Mouse (Mus musculus) neural tube, embryonic 15.5 days (tissue): Measurements from ENCODE around the gene Oxgr1. TPM values are rescaled to one million over a fixed set of nuclear protein-coding genes. Genes with fewer than 3 reads are reported as not detected.
"Not testable (repeated sequence)": the region's sequence is repeated elsewhere in the genome, so short reads cannot be mapped to it uniquely, and the experiment has no call there.

Source experiments
- ATAC-seq: fragments of 200-750 bp; cut with Nextera tagmentation; 2 replicates; pipeline ENCODE4 v1.8.0; 2017; ENCODE audit warnings: mild to moderate bottlenecking, moderate TSS enrichment, moderate library complexity; ENCODE audit not compliant: low FRiP score
- H3K27ac ChIP-seq: fragments of 300-500 bp; sonication (generic); replicated peaks from 2 replicates; pipeline ENCODE4 v1.5.1; 2015; ENCODE audit warnings: mild to moderate bottlenecking, inconsistent platforms
- H3K27me3 ChIP-seq: fragments of 300-500 bp; sonication (generic); replicated peaks from 2 replicates; pipeline ENCODE4 v1.6.1; 2015; ENCODE audit warnings: inconsistent platforms
- H3K36me3 ChIP-seq: fragments of 300-500 bp; sonication (generic); 2 replicates; pipeline ENCODE4 v1.6.1; 2015; ENCODE audit warnings: inconsistent platforms
- H3K4me1 ChIP-seq: fragments of 300-500 bp; sonication (generic); 2 replicates; pipeline ENCODE4 v1.6.1; 2015; ENCODE audit warnings: inconsistent platforms
- H3K4me2 ChIP-seq: fragments of 300-500 bp; sonication (generic); 2 replicates; pipeline ENCODE4 v1.6.1; 2015; ENCODE audit warnings: inconsistent platforms, mild to moderate bottlenecking, moderate library complexity
- H3K4me3 ChIP-seq: fragments of 300-500 bp; sonication (generic); replicated peaks from 2 replicates; pipeline ENCODE4 v1.5.1; 2015; ENCODE audit warnings: mild to moderate bottlenecking, inconsistent platforms
- H3K9ac ChIP-seq: fragments of 300-500 bp; sonication (generic); replicated peaks from 2 replicates; pipeline ENCODE4 v1.6.1; 2015; ENCODE audit warnings: mild to moderate bottlenecking, inconsistent platforms
- H3K9me3 ChIP-seq: fragments of 300-500 bp; sonication (generic); replicated peaks from 2 replicates; pipeline ENCODE4 v1.6.1; 2016; ENCODE audit warnings: inconsistent platforms
- WGBS: fragments of 180-500 bp; shearing (Covaris S2); methylation state at CpG from one replicate; pipeline ENCODE4 v1.1.7; 2015; ENCODE audit warnings: mixed read lengths; 5-methylcytosine and 5-hydroxymethylcytosine counted together
- polyA plus RNA-seq: library from polyadenylated mRNA; unstranded; fragments of >200 nt; fragmentation: Nextera tagmentation; extraction: Ambion mirVana; gene quantifications from 2 replicates; pipeline ENCODE4 v1.2.1, GENCODE M21; 2015

Gene Oxgr1
- polyA plus RNA-seq, 1 experiment from 2014 or later, result not detected

DNA sequence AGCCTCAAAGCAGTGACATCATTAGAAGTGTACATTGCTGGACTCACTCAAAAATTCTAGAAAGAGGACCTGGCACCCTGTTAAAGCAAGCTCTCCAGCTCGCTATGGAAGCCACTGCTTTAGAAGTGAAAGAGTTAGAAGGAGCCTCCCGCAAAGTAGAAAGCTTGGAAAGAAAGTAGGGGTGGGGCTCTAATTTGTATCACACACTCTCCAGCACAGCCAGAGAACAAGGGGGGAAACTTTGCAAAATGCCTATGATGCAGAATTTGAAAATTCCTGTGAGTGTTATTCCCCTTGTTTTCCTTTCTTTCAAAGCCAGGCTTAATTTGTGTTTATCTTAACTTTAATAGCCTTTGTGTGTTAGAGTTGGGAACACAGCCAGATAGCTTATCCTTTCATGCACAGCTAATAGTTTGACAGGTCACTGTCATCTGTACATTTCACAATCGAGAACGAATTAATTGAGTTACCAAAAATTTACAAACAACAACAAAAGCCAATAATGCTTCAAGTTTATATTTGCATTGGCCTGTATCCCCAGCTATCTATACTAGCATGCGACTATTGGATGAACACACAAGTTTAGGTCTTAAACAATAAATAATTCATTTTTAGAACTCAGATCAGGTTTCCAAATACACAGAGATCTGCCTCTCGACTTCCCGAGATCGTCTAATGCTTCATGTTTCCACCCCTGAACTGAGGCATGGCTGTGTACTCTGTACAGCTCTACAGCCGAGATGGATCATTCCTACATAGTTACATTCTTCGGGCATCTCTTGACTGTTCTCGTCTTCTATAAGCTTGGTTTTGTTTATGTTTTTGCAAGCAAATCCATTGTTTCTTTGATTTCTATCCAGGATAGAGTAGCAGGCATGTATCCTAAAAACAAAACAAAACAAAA lies 32.0 kb downstream of the Oxgr1 start:
- H3K36me3 ChIP-seq, result no peaks in the 10 kb centered on the region
- no peaks in the 10 kb centered on the region for H3K4me1 ChIP-seq
- 87% methylated on average over 11 of the region's 11 CpGs for WGBS
- H3K9me3 ChIP-seq, result no peaks in the 10 kb centered on the region
- H3K4me2 ChIP-seq, result no peak overlapping the region
- ATAC-seq, result no peak
- no peak overlapping the region for H3K9ac ChIP-seq
- H3K27me3 ChIP-seq, result no peaks in the 10 kb centered on the region
- no peak overlapping the region for H3K4me3 ChIP-seq
- H3K27ac ChIP-seq, result no peak overlapping the region

DNA sequence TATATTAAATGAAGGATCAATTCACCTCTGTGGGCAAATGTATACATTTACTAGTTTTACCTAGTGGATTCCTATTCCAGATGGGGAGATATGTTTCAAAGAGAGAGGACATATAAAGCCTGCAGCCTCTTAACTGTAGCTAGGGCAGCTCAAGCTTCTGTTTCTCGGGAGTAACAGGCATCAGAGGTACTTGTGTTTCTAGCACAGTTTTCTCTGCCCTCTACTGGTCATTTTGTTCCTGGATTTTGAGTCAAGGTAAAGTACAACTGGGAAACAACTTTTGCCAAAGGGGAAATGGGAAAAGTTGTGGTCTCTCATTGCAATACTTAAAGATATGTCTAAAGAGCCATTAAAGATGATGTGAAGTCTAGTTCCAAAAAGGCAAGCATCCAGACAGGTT lies 37.1 kb downstream of the Oxgr1 start:
- no peak for ATAC-seq
- Histone ChIP-seq H3K4me3 (no peak overlapping the region), H3K9me3 (no peaks in the 10 kb centered on the region), H3K4me2 (no peak overlapping the region), H3K27me3 (no peaks in the 10 kb centered on the region), H3K9ac (no peak overlapping the region), H3K27ac (no peak overlapping the region), H3K4me1 (no peaks in the 10 kb centered on the region), H3K36me3 (no peaks in the 10 kb centered on the region)
- 33% methylated on average over 1 of the region's 1 CpGs for WGBS

DNA sequence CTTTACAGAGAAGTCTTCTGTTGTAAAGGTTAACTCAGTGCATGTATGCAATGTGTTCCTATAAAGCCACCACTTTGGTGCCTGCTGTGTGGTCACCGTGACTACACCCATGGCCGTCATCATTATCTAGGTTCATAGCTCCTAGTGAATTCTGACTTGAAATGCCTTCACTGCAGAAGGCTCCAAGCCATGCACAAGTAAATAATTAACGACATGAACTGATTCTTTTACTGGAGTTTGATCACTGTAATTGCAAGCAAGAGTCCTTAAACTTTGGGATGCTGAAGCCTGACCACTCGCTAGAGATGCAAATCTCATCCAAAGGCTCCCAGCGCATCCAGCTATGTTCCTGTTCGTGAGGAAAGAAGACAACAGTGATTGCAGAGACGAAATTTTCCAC lies 38.6 kb downstream of the Oxgr1 start:
- no peak overlapping the region for H3K9ac ChIP-seq
- no peaks in the 10 kb centered on the region for H3K9me3 ChIP-seq
- H3K27me3 ChIP-seq, result no peaks in the 10 kb centered on the region
- 91% methylated on average over 7 of the region's 7 CpGs for whole genome bisulfite sequencing
- no peak for ATAC-seq
- H3K27ac ChIP-seq, result no peak overlapping the region
- H3K4me3 ChIP-seq, result no peak overlapping the region
- no peak overlapping the region for H3K4me2 ChIP-seq
- H3K36me3 ChIP-seq, result no peaks in the 10 kb centered on the region
- no peaks in the 10 kb centered on the region for H3K4me1 ChIP-seq

DNA sequence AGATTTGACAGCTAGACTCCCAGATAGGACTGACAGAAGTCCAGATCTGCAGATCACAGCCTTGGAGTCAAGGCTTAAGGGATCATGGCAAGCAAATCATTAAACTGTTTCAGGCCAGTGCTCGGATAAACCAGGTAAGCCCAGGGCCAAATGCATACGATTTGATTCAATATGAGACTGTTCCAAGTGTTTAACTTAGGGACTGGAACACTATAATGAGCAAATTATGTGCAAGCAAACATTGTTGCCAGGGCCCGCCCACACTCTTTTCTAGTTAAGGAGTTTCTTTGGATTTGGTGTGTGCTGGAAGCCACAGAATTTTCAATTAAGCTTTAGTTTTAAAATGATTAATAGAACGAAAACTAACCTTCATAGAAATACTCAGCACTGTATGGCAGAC lies 39.6 kb downstream of the Oxgr1 start:
- no peaks in the 10 kb centered on the region for H3K27me3 ChIP-seq
- WGBS, result 90% methylated on average over 4 of the region's 4 CpGs
- no peak overlapping the region for H3K9ac ChIP-seq
- H3K4me3 ChIP-seq, result no peak overlapping the region
- no peaks in the 10 kb centered on the region for H3K9me3 ChIP-seq
- H3K36me3 ChIP-seq, result no peaks in the 10 kb centered on the region
- no peak for ATAC-seq
- no peak overlapping the region for H3K4me2 ChIP-seq
- no peaks in the 10 kb centered on the region for H3K4me1 ChIP-seq
- no peak overlapping the region for H3K27ac ChIP-seq

DNA sequence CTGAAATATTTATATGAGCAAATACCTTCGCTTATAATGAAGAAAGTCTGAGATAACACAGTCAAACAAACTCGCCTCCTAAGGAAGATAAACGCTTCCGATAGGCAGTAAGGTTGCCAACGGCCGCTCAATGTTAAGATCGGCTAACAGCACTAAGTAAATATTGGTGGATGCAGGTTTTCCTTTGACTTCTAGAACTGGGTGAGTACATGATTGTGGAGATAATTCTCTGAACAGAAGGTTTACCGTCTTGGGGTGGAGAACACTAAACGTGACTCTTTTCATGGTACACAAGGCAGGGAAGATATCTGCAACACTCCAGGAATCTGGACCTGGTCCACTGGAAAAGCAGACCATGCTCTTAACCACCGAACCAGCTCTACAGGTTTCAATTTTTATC lies 52.6 kb downstream of the Oxgr1 start:
- H3K27me3 ChIP-seq, result no peaks in the 10 kb centered on the region
- H3K4me1 ChIP-seq, result no peaks in the 10 kb centered on the region
- WGBS, result 89% methylated on average over 10 of the region's 10 CpGs
- no peak overlapping the region for H3K4me3 ChIP-seq
- no peak overlapping the region for H3K27ac ChIP-seq
- no peak overlapping the region for H3K9ac ChIP-seq
- H3K36me3 ChIP-seq, result no peaks in the 10 kb centered on the region
- H3K4me2 ChIP-seq, result no peak overlapping the region
- no peak for ATAC-seq
- H3K9me3 ChIP-seq, result no peaks in the 10 kb centered on the region

DNA sequence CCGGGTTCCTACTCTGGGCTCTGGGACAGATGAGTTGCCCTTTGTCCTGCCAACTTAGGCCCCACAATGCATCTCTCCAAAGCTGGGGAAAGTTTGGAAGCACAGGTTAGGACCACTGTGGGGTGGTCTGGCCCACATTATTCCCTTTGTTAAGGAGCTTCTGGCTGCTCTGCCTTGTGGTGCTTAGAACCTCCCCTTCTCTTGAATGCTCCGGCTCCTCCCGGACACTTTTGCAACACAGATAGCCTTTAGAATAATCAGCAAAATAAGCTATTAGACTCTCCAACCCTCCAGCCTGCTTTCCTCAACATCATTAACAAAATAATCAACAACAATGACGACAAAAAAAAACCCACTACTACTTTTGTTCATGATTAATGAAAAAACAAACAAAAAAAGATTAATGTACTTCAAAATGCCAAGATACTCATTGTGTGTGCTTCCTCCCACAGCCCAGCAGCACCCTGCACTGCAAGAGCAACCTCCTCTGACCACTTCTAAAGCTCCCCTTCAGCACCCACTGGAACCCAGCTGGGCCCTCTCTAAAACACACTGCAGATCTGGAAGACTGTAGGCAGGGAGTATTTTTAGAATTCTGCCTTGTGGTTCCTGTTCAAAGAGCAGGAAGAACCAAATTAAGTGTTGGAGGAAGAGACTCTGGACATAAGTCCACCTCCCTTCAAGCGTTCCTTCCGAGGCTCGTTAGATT lies 53.1 kb downstream of the Oxgr1 start:
- Histone ChIP-seq H3K9ac (no peak overlapping the region), H3K9me3 (no peaks in the 10 kb centered on the region), H3K36me3 (no peaks in the 10 kb centered on the region), H3K27ac (no peak overlapping the region), H3K4me1 (no peaks in the 10 kb centered on the region), H3K4me2 (no peak overlapping the region), H3K4me3 (no peak overlapping the region), H3K27me3 (no peaks in the 10 kb centered on the region)
- 80% methylated on average over 7 of the region's 7 CpGs for WGBS
- ATAC-seq, result no peak

DNA sequence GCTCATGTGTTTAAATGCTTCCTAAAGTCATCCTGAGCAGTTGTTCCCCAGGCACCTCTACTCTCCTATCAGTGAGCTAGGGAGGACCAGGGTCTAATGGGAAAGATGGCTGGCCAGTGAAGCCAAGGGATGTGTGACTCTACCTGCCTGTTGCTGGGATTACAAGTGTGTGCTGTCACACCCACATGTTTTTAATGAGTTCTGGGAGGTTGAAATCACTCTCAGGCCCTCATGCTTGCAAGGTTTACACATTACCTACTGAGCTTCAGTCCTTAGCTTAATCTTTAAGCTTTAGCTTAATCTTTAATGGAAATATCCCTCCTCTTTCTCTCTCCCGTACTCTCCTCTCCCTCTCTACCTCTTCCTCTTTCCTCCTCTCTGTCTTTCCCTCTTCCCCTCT lies 55.0 kb downstream of the Oxgr1 start:
- 82% methylated on average over 1 of the region's 1 CpGs for WGBS
- Histone ChIP-seq H3K27me3 (no peaks in the 10 kb centered on the region), H3K36me3 (no peaks in the 10 kb centered on the region), H3K9me3 (no peaks in the 10 kb centered on the region), H3K4me3 (no peak overlapping the region), H3K4me1 (no peaks in the 10 kb centered on the region), H3K4me2 (no peak overlapping the region), H3K9ac (no peak overlapping the region), H3K27ac (no peak overlapping the region)
- ATAC-seq, result no peak

DNA sequence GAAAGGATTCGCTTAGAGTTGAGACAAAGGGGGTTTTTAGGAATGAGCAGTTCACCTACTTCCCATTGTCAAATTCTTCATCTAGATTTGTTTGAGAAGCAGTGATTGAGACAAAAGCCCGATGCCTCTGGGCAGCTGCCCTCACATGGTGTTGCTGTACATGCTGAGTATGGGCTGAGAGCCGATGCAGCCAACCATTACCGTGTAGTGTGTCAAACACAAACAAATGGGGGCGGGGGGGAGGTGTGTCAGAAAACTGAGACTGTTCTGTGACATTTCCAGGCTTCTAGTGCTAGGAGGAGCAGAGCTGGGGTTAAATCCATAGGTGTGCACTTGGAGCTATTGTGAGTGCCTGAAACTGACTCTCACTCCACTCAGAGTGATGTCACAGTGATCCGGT lies 55.5 kb downstream of the Oxgr1 start:
- Histone ChIP-seq H3K4me3 (no peak overlapping the region), H3K9ac (no peak overlapping the region), H3K27me3 (no peaks in the 10 kb centered on the region), H3K9me3 (no peaks in the 10 kb centered on the region), H3K27ac (no peak overlapping the region), H3K4me2 (no peak overlapping the region), H3K4me1 (no peaks in the 10 kb centered on the region), H3K36me3 (no peaks in the 10 kb centered on the region)
- 88% methylated on average over 6 of the region's 6 CpGs for WGBS
- ATAC-seq, result no peak

DNA sequence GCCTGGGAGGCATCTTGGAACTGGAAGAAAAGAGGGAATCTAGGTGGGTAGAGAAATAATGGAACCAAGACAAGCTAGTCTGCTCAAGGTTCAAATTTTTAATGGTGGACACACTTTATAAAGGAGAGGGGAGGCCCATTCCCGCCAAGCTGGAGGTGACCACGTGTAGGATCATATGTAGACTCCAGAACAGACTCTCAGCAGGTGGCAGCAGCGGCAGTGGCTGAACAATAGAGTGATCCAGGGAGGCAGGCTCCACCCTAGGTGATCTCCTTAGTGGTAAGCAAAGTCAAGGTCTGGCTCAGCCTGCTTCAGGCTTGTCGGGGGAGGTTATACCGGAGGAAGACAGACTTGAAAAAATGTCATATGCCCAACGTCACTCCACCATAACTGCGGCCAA lies 55.9 kb downstream of the Oxgr1 start:
- H3K9me3 ChIP-seq, H3K9ac ChIP-seq, H3K27me3 ChIP-seq, ATAC-seq, H3K27ac ChIP-seq, H3K36me3 ChIP-seq, H3K4me1 ChIP-seq, H3K4me2 ChIP-seq, H3K4me3 ChIP-seq: not testable (repeated sequence)
- 86% methylated on average over 7 of the region's 7 CpGs for WGBS

DNA sequence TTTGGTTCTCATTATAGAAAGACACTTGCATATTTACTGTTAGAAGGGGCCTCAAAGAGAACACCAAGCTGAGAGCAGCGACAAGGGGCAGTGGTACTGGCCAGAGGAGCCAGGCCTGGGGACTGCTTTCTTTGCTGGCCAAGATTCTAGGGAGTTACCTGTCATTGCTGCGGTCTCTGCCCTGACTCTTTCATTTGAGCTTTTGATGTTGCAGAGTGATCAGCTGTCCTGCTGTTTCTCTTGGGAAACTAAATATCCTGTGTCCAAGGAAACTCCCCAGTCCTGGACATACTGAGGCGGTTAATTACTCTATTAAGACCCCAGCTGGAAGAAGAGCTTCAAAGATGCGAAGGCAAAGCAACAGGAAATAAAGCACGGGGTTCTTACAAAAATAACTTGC lies 60.9 kb downstream of the Oxgr1 start:
- H3K4me1 ChIP-seq, result no peaks in the 10 kb centered on the region

DNA sequence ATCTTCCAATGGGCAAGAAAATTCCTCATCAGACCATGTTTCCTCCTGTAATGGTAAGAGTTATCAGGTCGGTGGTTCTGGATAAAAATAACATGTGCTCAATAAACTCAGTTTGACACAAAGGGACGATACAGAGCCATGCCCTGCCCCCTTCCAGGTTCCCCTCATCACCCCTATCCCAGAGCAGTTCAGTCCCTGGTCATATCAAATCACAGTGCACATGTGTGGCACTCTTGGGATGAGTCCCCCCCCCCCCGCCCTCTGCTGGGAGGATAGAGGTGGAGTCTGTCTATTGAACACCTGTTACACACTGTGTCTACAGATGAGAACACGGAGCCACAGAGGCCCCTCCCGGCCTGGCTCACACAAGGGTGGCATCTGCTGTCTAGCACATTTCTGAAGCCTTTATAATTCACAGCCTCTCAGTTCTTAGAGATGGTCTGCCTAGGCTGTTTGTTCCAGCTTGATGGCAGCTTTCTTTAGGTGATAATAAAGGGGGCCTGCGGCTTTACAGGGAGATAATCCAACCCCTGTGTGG lies 61.5 kb downstream of the Oxgr1 start:
- Histone ChIP-seq H3K27me3 (no peaks in the 10 kb centered on the region), H3K9me3 (no peaks in the 10 kb centered on the region), H3K4me3 (no peak overlapping the region), H3K4me2 (no peak overlapping the region), H3K27ac (no peak overlapping the region), H3K9ac (no peak overlapping the region), H3K4me1 (no peaks in the 10 kb centered on the region), H3K36me3 (no peaks in the 10 kb centered on the region)
- no peak for ATAC-seq
- WGBS, result 66% methylated on average over 6 of the region's 6 CpGs

More for the DNA sequence above, 60.9 kb downstream of the Oxgr1 start:
- H3K27me3 ChIP-seq, result no peaks in the 10 kb centered on the region
- no peak for ATAC-seq
- no peak overlapping the region for H3K9ac ChIP-seq
- no peak overlapping the region for H3K4me2 ChIP-seq
- H3K36me3 ChIP-seq, result no peaks in the 10 kb centered on the region
- WGBS, result 52% methylated on average over 5 of the region's 5 CpGs
- no peaks in the 10 kb centered on the region for H3K9me3 ChIP-seq
- no peak overlapping the region for H3K4me3 ChIP-seq
- H3K27ac ChIP-seq, result no peak overlapping the region
